Mouse (Mus musculus) MEL (cell line): Measurements from ENCODE around the gene Wdr31. TPM values are rescaled to one million over a fixed set of nuclear protein-coding genes. Genes with fewer than 3 reads are reported as not detected.
"Not testable (repeated sequence)": the region's sequence is repeated elsewhere in the genome, so short reads cannot be mapped to it uniquely, and the experiment has no call there.

Experiments used
- DNase-seq: peaks from one replicate; pipeline ENCODE4 v3.0.0; 2011; ENCODE audit warnings: low read depth, low spot score
- H3K27ac ChIP-seq: 2 replicates; pipeline ENCODE4 v1.5.1; 2012; ENCODE audit warnings: low read depth, mild to moderate bottlenecking, control low read depth, low read length, moderate library complexity; ENCODE audit not compliant: control insufficient read depth
- H3K27me3 ChIP-seq, 2 experiments: fragments of 150-350 bp in 1 of 2; sonication (generic) in 1 of 2; 2 replicates each; pipeline ENCODE4 v1.6.1; 2012; ENCODE audit warnings: low read length in 2 of 2, mild to moderate bottlenecking in 2 of 2, improper control_type of control experiment in 1 of 2, moderate library complexity in 1 of 2; ENCODE audit not compliant: insufficient read depth in 2 of 2, control insufficient read depth in 1 of 2
- H3K36me3 ChIP-seq, 2 experiments: 2 replicates each; pipeline ENCODE4 v1.6.1; 2012 to 2014; ENCODE audit warnings: low read length in 2 of 2, improper control_type of control experiment in 1 of 2, inconsistent platforms in 1 of 2, mild to moderate bottlenecking in 1 of 2; ENCODE audit not compliant: insufficient read depth in 2 of 2, control insufficient read depth in 1 of 2
- H3K4me1 ChIP-seq, 2 experiments: fragments of 150-350 bp in 1 of 2; sonication (generic) in 1 of 2; 2 replicates each; pipeline ENCODE4 v1.6.1; 2012; ENCODE audit warnings: low read length in 2 of 2, improper control_type of control experiment in 1 of 2, mild to moderate bottlenecking in 1 of 2; ENCODE audit not compliant: insufficient read depth in 2 of 2, control insufficient read depth in 1 of 2
- H3K4me3 ChIP-seq, 2 experiments: fragments of 150-350 bp in 1 of 2; sonication (generic) in 1 of 2; 2 replicates each; pipeline ENCODE4 v1.5.1; 2012; ENCODE audit warnings: low read depth in 2 of 2, low read length in 2 of 2, mild to moderate bottlenecking in 2 of 2, moderate library complexity in 2 of 2, control low read depth in 1 of 2, improper control_type of control experiment in 1 of 2; ENCODE audit not compliant: control insufficient read depth in 1 of 2, insufficient read depth in 1 of 2
- H3K79me2 ChIP-seq: 2 replicates; pipeline ENCODE4 v1.6.1; 2012; ENCODE audit warnings: mild to moderate bottlenecking, low read length, moderate library complexity; ENCODE audit not compliant: control insufficient read depth, poor library complexity, insufficient read depth
- H3K9ac ChIP-seq: 2 replicates; pipeline ENCODE4 v1.6.1; 2012; ENCODE audit warnings: low read depth, mild to moderate bottlenecking, control low read depth, low read length, moderate library complexity; ENCODE audit not compliant: control insufficient read depth, poor library complexity, severe bottlenecking
- H3K9me3 ChIP-seq: fragments of 150-350 bp; sonication (generic); replicated peaks from 2 replicates; pipeline ENCODE4 v1.6.1; 2012; ENCODE audit warnings: mild to moderate bottlenecking, low read length, improper control_type of control experiment, moderate library complexity; ENCODE audit not compliant: insufficient read depth
- BHLHE40 ChIP-seq: IDR thresholded peaks from 2 replicates; pipeline ENCODE4 v1.6.1; 2012; ENCODE audit warnings: low read depth, mild to moderate bottlenecking, inconsistent platforms, low read length, improper control_type of control experiment, borderline replicate concordance
- ELF1 ChIP-seq: IDR thresholded peaks from 2 replicates; pipeline ENCODE4 v1.6.1; 2014; ENCODE audit warnings: low read depth, mild to moderate bottlenecking, inconsistent platforms, low read length, improper control_type of control experiment, moderate library complexity
- EP300 ChIP-seq, 2 experiments: IDR thresholded peaks; 2 replicates each; pipeline ENCODE4 v1.6.1; 2011; ENCODE audit warnings: improper control_type of control experiment in 2 of 2, low read length in 2 of 2, low read depth in 1 of 2, mild to moderate bottlenecking in 1 of 2
- GABPA ChIP-seq: IDR thresholded peaks from 2 replicates; pipeline ENCODE4 v1.6.1; 2012; ENCODE audit warnings: low read depth, mild to moderate bottlenecking, inconsistent platforms, low read length, improper control_type of control experiment, moderate library complexity
- GATA1 ChIP-seq: IDR thresholded peaks from 2 replicates; pipeline ENCODE4 v1.6.1; 2011; ENCODE audit warnings: low read depth, low read length, improper control_type of control experiment
- MAFK ChIP-seq: IDR thresholded peaks from 2 replicates; pipeline ENCODE4 v1.6.1; 2011; ENCODE audit warnings: low read depth, mild to moderate bottlenecking, low read length, improper control_type of control experiment, borderline replicate concordance
- MYB ChIP-seq: IDR thresholded peaks from 2 replicates; pipeline ENCODE4 v1.6.1; 2011; ENCODE audit warnings: mild to moderate bottlenecking, low read depth, low read length, improper control_type of control experiment
- NELFE ChIP-seq: IDR thresholded peaks from 2 replicates; pipeline ENCODE4 v1.6.1; 2011; ENCODE audit warnings: low read depth, low read length, improper control_type of control experiment
- NRF1 ChIP-seq: IDR thresholded peaks from 2 replicates; pipeline ENCODE4 v1.6.1; 2014; ENCODE audit warnings: low read depth, mild to moderate bottlenecking, inconsistent platforms, low read length, improper control_type of control experiment, moderate library complexity; ENCODE audit not compliant: poor library complexity, insufficient read depth, severe bottlenecking
- POLR2A ChIP-seq, 2 experiments: IDR thresholded peaks; 2 replicates each; pipeline ENCODE4 v1.6.1; 2011 to 2012; ENCODE audit warnings: low read length in 2 of 2, mild to moderate bottlenecking in 2 of 2, control low read depth in 1 of 2, improper control_type of control experiment in 1 of 2, low read depth in 1 of 2, moderate library complexity in 1 of 2; ENCODE audit not compliant: control insufficient read depth in 1 of 2, insufficient read depth in 1 of 2, poor library complexity in 1 of 2
- POLR2AphosphoS5 ChIP-seq: IDR thresholded peaks from 2 replicates; pipeline ENCODE4 v1.6.1; 2012; ENCODE audit warnings: low read depth, borderline replicate concordance, mild to moderate bottlenecking, inconsistent platforms, low read length, moderate library complexity, mixed read lengths
- SIN3A ChIP-seq: IDR thresholded peaks from 2 replicates; pipeline ENCODE4 v1.6.1; 2012; ENCODE audit warnings: low read length, improper control_type of control experiment, inconsistent platforms
- UBTF ChIP-seq: IDR thresholded peaks from 2 replicates; pipeline ENCODE4 v1.6.1; 2012; ENCODE audit warnings: low read depth, mild to moderate bottlenecking, inconsistent platforms, low read length, improper control_type of control experiment, moderate library complexity, borderline replicate concordance; ENCODE audit not compliant: insufficient read depth
- USF1 ChIP-seq: IDR thresholded peaks from 2 replicates; pipeline ENCODE4 v1.6.1; 2014; ENCODE audit warnings: low read depth, mild to moderate bottlenecking, inconsistent platforms, low read length, improper control_type of control experiment, moderate library complexity
- USF2 ChIP-seq, 2 experiments: IDR thresholded peaks; 2 replicates each; pipeline ENCODE4 v1.6.1; 2011 to 2012; ENCODE audit warnings: improper control_type of control experiment in 2 of 2, low read length in 2 of 2, borderline replicate concordance in 1 of 2, inconsistent platforms in 1 of 2, low read depth in 1 of 2, mild to moderate bottlenecking in 1 of 2; ENCODE audit not compliant: insufficient read depth in 1 of 2
- ZKSCAN1 ChIP-seq: IDR thresholded peaks from 2 replicates; pipeline ENCODE4 v1.6.1; 2012; ENCODE audit warnings: low read depth, mild to moderate bottlenecking, inconsistent platforms, low read length, improper control_type of control experiment, moderate library complexity
- ZNF384 ChIP-seq: IDR thresholded peaks from 2 replicates; pipeline ENCODE4 v1.6.1; 2012; ENCODE audit warnings: low read depth, mild to moderate bottlenecking, inconsistent platforms, low read length, improper control_type of control experiment
- polyA plus RNA-seq, 2 experiments: library from polyadenylated mRNA; stranded (reverse) in 1 of 2; unstranded in 1 of 2; fragments of >175 nt in 1 of 2; fragments of >200 nt in 1 of 2; gene quantifications; 2 replicates each; pipeline versions ENCODE4 v1.2.1 to v1.2.4; 2012; ENCODE audit warnings: low replicate concordance in 2 of 2, low read depth in 1 of 2; ENCODE audit not compliant: insufficient read length in 2 of 2, insufficient read depth in 1 of 2, missing spikeins in 1 of 2
- total RNA-seq: library from RNA; depleted of rRNA; stranded (reverse); fragments of 300-350 nt; gene quantifications from 2 replicates; pipeline ENCODE4 v1.2.3, GENCODE M21; 2012

The Wdr31 gene
- total and polyA plus RNA-seq, 3 experiments = 0.91 to 1.9 TPM; not detected in 1

DNA sequence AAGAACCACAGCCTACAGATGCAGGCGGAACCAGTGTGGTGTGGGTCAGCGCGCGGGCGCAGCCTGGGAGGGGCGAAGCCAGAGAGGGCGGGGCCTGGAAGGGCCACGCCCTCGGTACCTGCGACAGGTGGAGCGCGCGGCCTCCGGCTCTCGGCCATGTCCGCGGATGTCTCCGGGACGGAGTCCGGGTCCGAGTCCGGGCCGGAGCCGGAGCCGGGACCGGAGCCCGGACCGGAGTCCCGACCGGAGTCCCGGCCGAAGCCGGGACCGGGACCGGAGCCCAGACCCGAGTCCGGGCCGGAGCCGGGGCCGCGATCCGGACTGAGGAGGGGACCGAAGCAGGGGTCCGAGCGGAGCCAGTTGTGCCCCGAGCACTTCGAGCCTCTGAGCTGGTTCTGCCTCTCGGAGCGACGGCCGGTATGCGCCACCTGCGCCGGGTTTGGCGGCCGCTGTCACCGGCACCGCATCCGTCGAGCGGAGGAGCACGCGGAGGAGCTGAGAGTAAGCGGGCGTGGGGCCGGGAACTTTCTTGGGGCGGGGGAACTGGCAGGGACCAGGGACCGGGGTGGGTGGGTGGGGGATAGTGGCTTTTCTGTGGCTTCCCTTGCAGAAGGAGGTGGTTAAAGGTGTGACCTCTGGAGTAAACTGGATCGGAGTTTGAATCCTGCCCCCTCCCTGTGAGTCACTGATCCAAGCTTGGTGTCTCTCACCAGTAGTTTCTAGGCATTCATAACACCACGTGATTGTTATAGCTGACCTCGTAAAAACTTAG lies 9.4 kb upstream of the Wdr31 start, which contains the start of gene Bspry:
Gene Bspry (plus strand): TSS at position 117 of the 772 bp plus-strand sequence.
- peaks cover 2 to 11% of the 10 kb centered on the region in 2 experiments; a peak in 3 of 4 replicates for H3K4me1 ChIP-seq
- no peak for DNase-seq
- H3K27me3 ChIP-seq = no peaks in the 10 kb centered on the region
- H3K27ac ChIP-seq = no peak within 1 kb of the TSS
- TF ChIP-seq POLR2A (IDR thresholded peaks at IDR 0.05; ENCODE audit: control insufficient read depth in 1 of 2, insufficient read depth in 1 of 2, low read depth in 1 of 2, low read length in 2 of 2, poor library complexity in 1 of 2) = 0 out of 4 replicates have a peak, but pooled peaks of 1 of the 2 experiments have one; percentile 26
- TF ChIP-seq USF2 (IDR thresholded peaks at IDR 0.05; ENCODE audit: borderline replicate concordance in 1 of 2, insufficient read depth in 1 of 2, low read depth in 1 of 2, low read length in 2 of 2) = no peak
- no peak for TF ChIP-seq NRF1
- TF ChIP-seq, all 39 proteins: peak for 1
- no peaks in the 10 kb centered on the region for H3K79me2 ChIP-seq
- H3K36me3 ChIP-seq = peaks cover 0 to 5% of the 10 kb centered on the region in 2 experiments; a peak in 2 of 4 replicates
- no peaks in the 10 kb centered on the region for H3K9me3 ChIP-seq
- H3K9ac ChIP-seq = no peak within 1 kb of the TSS
- H3K4me3 ChIP-seq = no peak within 1 kb of the TSS

DNA sequence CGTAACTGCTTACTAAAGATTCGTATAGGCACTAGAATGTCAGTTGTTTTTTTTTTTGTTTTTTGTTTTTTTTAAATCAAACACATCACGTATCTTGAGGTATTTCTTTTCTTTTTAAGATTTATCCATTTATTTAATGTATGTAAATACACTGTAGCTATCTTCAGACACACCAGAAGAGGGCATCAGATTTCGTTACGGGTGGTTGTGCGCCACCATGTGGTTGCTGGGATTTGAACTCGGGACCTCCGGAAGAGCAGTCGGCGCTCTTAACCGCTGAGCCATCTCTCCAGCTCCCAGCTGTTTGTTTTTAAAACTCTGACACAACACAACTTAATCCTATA lies 8.9 kb upstream of the Wdr31 start:
- not testable (repeated sequence) for H3K27ac ChIP-seq, H3K9me3 ChIP-seq, H3K4me1 ChIP-seq, H3K36me3 ChIP-seq, DNase-seq, H3K9ac ChIP-seq, H3K27me3 ChIP-seq, H3K4me3 ChIP-seq, H3K79me2 ChIP-seq

DNA sequence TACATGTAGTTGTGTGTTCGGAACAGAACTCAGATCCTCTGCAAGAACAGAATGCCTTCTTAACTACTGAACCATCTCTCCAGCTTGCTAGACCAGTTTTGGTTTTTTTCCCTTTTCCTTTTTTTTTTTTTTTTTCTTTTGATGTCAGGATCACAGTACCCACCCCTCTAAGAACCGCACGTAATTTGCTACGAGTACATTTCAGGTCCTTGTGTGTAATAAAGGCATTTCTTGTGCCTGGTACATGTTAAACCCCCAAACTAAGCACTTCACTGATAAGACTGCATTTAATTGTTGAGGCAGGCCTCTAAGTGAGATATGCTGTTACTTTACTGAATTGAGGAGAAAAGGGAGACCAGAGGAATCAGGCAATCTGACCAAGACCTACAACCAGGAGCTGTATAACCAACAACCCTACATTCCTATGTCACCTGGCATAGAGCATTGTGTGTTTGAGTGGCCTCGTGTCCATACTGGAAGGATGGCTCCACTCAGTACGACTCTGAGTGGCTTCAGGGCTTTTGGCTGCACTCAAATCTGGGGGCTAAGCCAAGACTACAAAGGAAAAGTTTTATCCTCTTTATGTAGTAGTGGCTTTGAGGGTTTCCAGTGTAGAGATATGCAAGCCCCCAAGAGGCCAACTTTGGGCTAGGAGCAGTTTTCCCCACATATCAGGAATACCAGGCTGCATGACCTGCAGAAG lies 7.0 kb upstream of the Wdr31 start:
- TF ChIP-seq ZKSCAN1 (no peak), ELF1 (no peak), MYB (no peak), GABPA (no peak), MAFK (no peak), EP300 (IDR thresholded peaks at IDR 0.05; ENCODE audit: low read depth in 1 of 2, low read length in 2 of 2) (no peak), GATA1 (no peak), USF1 (no peak), SIN3A (no peak), BHLHE40 (no peak), NELFE (no peak), ZNF384 (no peak), UBTF (no peak), POLR2AphosphoS5 (no peak)
- TF ChIP-seq, all 39 proteins: peak for 0
- Histone ChIP-seq H3K27ac (no peak overlapping the region), H3K4me3 (no peak overlapping the region), H3K4me1 (peaks cover 2 to 5% of the 10 kb centered on the region in 2 experiments; a peak in 3 of 4 replicates), H3K9ac (no peak overlapping the region), H3K27me3 (no peaks in the 10 kb centered on the region), H3K36me3 (peaks cover 0 to 2% of the 10 kb centered on the region in 2 experiments; a peak in 1 of 4 replicates), H3K79me2 (no peaks in the 10 kb centered on the region), H3K9me3 (no peaks in the 10 kb centered on the region)
- DNase-seq = no peak
